Comparison of ENCODE assay signal across 25 mouse cellular contexts in genomic region chr6:97675181-97675756, GRCm38 (mm10). TPM values are rescaled to one million over a fixed set of nuclear protein-coding genes. Genes with fewer than 3 reads are reported as not detected.
A peak's percentile ranks its signal among the peaks of the same experiment; 100 is the strongest.
DNase-seq lines count a peak whose midpoint lies in the region; ATAC-seq and TF ChIP-seq lines count a peak whose summit lies in the region.
"Had no signal": no experiment of that assay in that cellular context is flagged by ENCODE, and none has a peak within 500 bp of the region (broad histone marks: within the 10 kb centered on the region; RNA-seq: fewer than 3 reads in every experiment).

No protein-coding gene starts in this region.

- no peaks in the 10 kb centered on the region for H3K27me3 ChIP-seq in stomach, embryonic 15.5 days (replicated peaks)
- H3K27me3 ChIP-seq: forebrain, embryonic 12.5 days; heart, embryonic 13.5 days; neural tube, embryonic 15.5 days had no signal

- H3K9ac ChIP-seq in stomach, embryonic 15.5 days: no peak overlapping the region
- H3K9ac ChIP-seq: forebrain, embryonic 12.5 days; heart, embryonic 13.5 days; neural tube, embryonic 15.5 days had no signal

- intact Hi-C loops in left cerebral cortex, postnatal 25 days (cut with DNase I): no loop called here

- no peaks in the 10 kb centered on the region for H3K4me1 ChIP-seq in stomach, embryonic 15.5 days
- H3K4me1 ChIP-seq: forebrain, embryonic 12.5 days; heart, embryonic 13.5 days; neural tube, embryonic 15.5 days had no signal

- no peak overlapping the region for H3K4me3 ChIP-seq in stomach, embryonic 15.5 days (replicated peaks)
- H3K4me3 ChIP-seq: forebrain, embryonic 12.5 days; heart, embryonic 13.5 days; neural tube, embryonic 15.5 days had no signal

- peak; percentile 56; the same call in 1 of the 2 replicates for ATAC-seq in stomach, embryonic 15.5 days (ENCODE audit: insufficient read depth, low FRiP score, low read depth)
- ATAC-seq: hindbrain, postnatal 0 days; intestine, embryonic 16.5 days had no signal

- TF ChIP-seq CTCF in brain, embryonic 14.5 days (IDR thresholded peaks at IDR 0.05; ENCODE audit: borderline replicate concordance, extremely low read depth, insufficient read depth, insufficient read length): no peak

- peak; percentile 15 to 23 for DNase-seq in left cerebral cortex, postnatal 25 days (ENCODE audit: low spot score in 2 of 2)
- no peak for DNase-seq in left cerebral cortex, adult 8-10 months (ENCODE audit: low spot score in 2 of 2)
- peak; percentile 8 for DNase-seq in brain, embryonic 14.5 days (ENCODE audit: low read depth)
- peak; percentile 55 to 59 for DNase-seq in layer of hippocampus, adult 8-10 months (ENCODE audit: low spot score in 2 of 2)
- DNase-seq in gastrocnemius, adult 18-20 months (ENCODE audit: low spot score): no peak
- DNase-seq in gastrocnemius, adult 8-10 months (ENCODE audit: low spot score in 2 of 2): no peak
- no peak for DNase-seq in thymus, adult 18-20 months
- DNase-seq: adrenal gland, postnatal 25 days; cerebellum, adult 11-12 months; cerebellum, postnatal 10 days; gastrocnemius, postnatal 14 days; heart, adult 18-20 months; heart, postnatal 14 days; kidney, adult 9 months; kidney, postnatal 14 days; left cerebral cortex, postnatal 4 days; liver; lung, postnatal 4 days; thymus, postnatal 25 days had no signal

- no peaks in the 10 kb centered on the region for H3K36me3 ChIP-seq in stomach, embryonic 15.5 days
- H3K36me3 ChIP-seq: forebrain, embryonic 12.5 days; heart, embryonic 13.5 days; neural tube, embryonic 15.5 days had no signal

- peak overlapping the region; percentile 6; the same call in 1 of the 2 replicates for H3K27ac ChIP-seq in stomach, embryonic 15.5 days
- H3K27ac ChIP-seq: forebrain, embryonic 12.5 days; heart, embryonic 13.5 days; hindbrain, postnatal 0 days; neural tube, embryonic 15.5 days had no signal

- WGBS in stomach, embryonic 15.5 days: 55% methylated on average over 5 of the region's 5 CpGs

- no peaks in the 10 kb centered on the region for H3K9me3 ChIP-seq in stomach, embryonic 15.5 days
- H3K9me3 ChIP-seq: neural tube, embryonic 15.5 days had no signal

- no peak for TF ChIP-seq POLR2A in brain, embryonic 14.5 days (IDR thresholded peaks at IDR 0.05; ENCODE audit: borderline replicate concordance, extremely low read depth, insufficient read depth, insufficient read length, poor library complexity, severe bottlenecking)

- H3K4me2 ChIP-seq in stomach, embryonic 15.5 days: no peak overlapping the region
- H3K4me2 ChIP-seq: forebrain, embryonic 12.5 days; heart, embryonic 13.5 days; neural tube, embryonic 15.5 days had no signal

RNA-seq across cellular contexts. Expression of gene Frmd4b, which starts 57.9 kb away (rescaled TPM):
- total RNA-seq in left cerebral cortex, postnatal 25 days (2021): 10 to 100 TPM; 16.4 to 17.6 TPM
- 10 to 100 TPM; 20.1 to 23.7 (median 22.7) TPM for total RNA-seq in left cerebral cortex, adult 8-10 months (2022)
- 30.4 and 32.7 TPM in 2 replicates for polyA plus RNA-seq in brain, embryonic 14.5 days (2012; rRNA removed)
- 10 to 100 TPM; 30.6 to 39.0 (median 34.4) TPM for total RNA-seq in layer of hippocampus, adult 8-10 months (2022)
- polyA plus RNA-seq in stomach, embryonic 15.5 days (2015; fragmentation: Nextera tagmentation; extraction: Ambion mirVana): 14.6 and 17.2 TPM in 2 replicates
- total RNA-seq in gastrocnemius, adult 18-20 months (2021): 1 to 10 TPM; 5.1 to 6.3 TPM
- 1 to 10 TPM; 2.6 to 6.5 (median 4.7) TPM for total RNA-seq in gastrocnemius, adult 8-10 months (2022)

Comparison
In these comparisons a context has a peak if more than half of its experiments do, and no peak if none do; other contexts are left out.
1. DNase-seq: peak in left cerebral cortex, postnatal 25 days (2 of 2), brain, embryonic 14.5 days (single experiment) and layer of hippocampus, adult 8-10 months (2 of 2); none in left cerebral cortex, adult 8-10 months (0 of 2), gastrocnemius, adult 18-20 months (single experiment), gastrocnemius, adult 8-10 months (0 of 2) and thymus, adult 18-20 months (0 of 2).